Mouse (Mus musculus): ENCODE data around the gene Ctsd. TPM values are rescaled to one million over a fixed set of nuclear protein-coding genes. Genes with fewer than 3 reads are reported as not detected.
A peak's percentile ranks its signal among the peaks of the same experiment; 100 is the strongest.

Ctsd gene
- 174 and 253 TPM in 2 replicates for polyA plus RNA-seq (2012; rRNA removed)

DNA sequence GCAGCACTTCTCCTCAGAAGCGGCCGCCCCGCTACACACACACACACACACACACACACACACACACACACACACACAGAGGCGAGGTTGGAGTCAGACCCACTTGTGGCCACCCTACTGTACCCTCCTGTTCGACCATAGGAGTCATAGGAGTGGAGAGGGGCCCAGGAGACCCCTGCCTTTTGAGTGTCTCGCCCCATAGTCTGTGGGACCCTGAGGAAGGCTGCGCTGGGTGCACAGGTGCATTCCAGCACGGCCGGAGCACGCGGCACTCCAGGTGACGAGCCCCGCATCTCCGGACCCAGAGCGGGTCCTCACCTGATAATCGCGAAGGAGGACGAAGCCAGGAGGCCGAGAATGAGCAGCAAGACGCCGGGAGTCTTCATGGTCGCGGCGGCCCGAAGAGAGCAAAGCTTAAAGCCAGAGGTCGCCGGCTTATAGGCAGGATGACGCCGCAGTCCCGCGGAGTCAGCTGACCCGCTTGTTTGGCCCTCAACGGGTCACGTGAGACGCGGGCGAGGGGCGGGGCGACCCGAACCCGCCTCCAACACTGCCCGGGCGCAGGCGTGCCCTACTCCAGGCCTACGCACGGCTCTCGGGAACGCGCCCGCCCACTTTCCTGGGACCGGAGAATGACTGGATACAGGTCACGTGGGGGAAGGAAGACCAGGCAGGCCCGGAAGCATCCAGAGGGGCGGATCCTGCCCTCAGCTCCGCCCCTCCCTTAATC lies at the start of gene Ctsd:
Gene Ctsd (minus strand): TSS at position 620 of the 730 bp plus-strand sequence.
- peak within 1 kb of the TSS; percentile 45 for H3K27ac ChIP-seq (ENCODE audit: insufficient read depth, low read depth, low read length)
- TF ChIP-seq CTCF (IDR thresholded peaks at IDR 0.05; ENCODE audit: extremely low read depth, insufficient read length, insufficient replicate concordance, low read depth, low read length) (no peak), POLR2A (IDR thresholded peaks at IDR 0.05; ENCODE audit: low read depth, low read length) (peak; percentile 83; the same call in 1 of the 2 replicates)
- H3K36me3 ChIP-seq (ENCODE audit: control insufficient read depth, insufficient read depth, low read length): peaks cover 24% of the 10 kb centered on the region
- H3K4me3 ChIP-seq (ENCODE audit: low read depth, low read length): peak within 1 kb of the TSS; percentile 73
- H3K27me3 ChIP-seq (ENCODE audit: control insufficient read depth, insufficient read depth, low read length): no peaks in the 10 kb centered on the region
- H3K4me1 ChIP-seq (ENCODE audit: control insufficient read depth, insufficient read depth, insufficient read length, low read length): peaks cover 14% of the 10 kb centered on the region; the same call in 1 of the 2 replicates
- under 1% methylated on average over 55 of the region's 55 CpGs for WGBS

DNA sequence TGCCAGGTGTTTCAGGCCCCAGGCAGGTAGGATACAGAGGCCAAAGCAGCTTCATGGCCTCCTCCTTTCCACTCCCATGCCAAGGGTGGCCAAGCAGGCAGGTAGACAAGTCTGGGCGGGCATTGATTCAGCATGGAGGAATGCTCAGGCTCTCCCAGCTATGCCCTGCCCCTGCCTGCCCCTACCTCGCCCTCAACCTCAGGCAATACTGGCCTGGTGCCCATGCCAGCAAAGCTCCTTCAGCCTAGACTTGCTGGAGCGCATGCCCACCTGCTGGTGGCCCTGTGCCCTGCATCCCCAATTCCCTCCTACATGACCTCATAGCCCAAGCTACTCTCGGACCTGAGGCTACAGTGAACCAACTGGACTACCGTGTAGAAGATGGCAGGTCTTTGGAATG lies 49.5 kb upstream of the Ctsd start:
- no peak for TF ChIP-seq POLR2A (IDR thresholded peaks at IDR 0.05; ENCODE audit: low read depth, low read length)
- TF ChIP-seq CTCF (IDR thresholded peaks at IDR 0.05; ENCODE audit: extremely low read depth, insufficient read length, insufficient replicate concordance, low read depth, low read length): no peak
- peaks cover 11% of the 10 kb centered on the region for H3K4me1 ChIP-seq (ENCODE audit: control insufficient read depth, insufficient read depth, insufficient read length, low read length)
- no peaks in the 10 kb centered on the region for H3K27me3 ChIP-seq (ENCODE audit: control insufficient read depth, insufficient read depth, low read length)
- no peaks in the 10 kb centered on the region for H3K36me3 ChIP-seq (ENCODE audit: control insufficient read depth, insufficient read depth, low read length)
- WGBS: 47% methylated on average over 5 of the region's 5 CpGs
- H3K27ac ChIP-seq (ENCODE audit: insufficient read depth, low read depth, low read length): no peak overlapping the region
- H3K4me3 ChIP-seq (ENCODE audit: low read depth, low read length): no peak overlapping the region

DNA sequence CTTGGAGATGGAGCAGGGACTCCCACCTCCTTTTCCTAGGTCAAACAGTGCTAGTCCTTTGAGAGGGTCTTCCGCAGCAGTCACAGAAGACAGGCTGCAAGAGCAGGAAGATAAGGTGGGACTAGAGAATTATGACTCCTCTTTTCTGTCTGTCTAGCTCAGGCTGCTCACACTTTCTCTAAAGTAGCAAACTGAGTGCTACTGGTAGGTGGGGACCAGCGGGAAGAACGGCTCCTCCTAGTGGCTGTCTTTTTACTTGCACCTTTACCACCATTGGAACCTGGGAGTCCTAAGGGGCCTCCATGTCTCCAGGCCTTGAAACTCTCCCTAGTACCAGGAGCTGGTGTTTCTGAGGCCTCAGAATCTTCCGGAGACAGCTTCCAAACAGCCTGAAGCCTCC lies 47.7 kb upstream of the Ctsd start:
- peaks cover 11% of the 10 kb centered on the region for H3K4me1 ChIP-seq (ENCODE audit: control insufficient read depth, insufficient read depth, insufficient read length, low read length)
- no peak overlapping the region for H3K4me3 ChIP-seq (ENCODE audit: low read depth, low read length)
- WGBS: 26% methylated on average over 4 of the region's 4 CpGs
- no peak overlapping the region for H3K27ac ChIP-seq (ENCODE audit: insufficient read depth, low read depth, low read length)
- H3K27me3 ChIP-seq (ENCODE audit: control insufficient read depth, insufficient read depth, low read length): no peaks in the 10 kb centered on the region
- H3K36me3 ChIP-seq (ENCODE audit: control insufficient read depth, insufficient read depth, low read length): no peaks in the 10 kb centered on the region
- TF ChIP-seq POLR2A (IDR thresholded peaks at IDR 0.05; ENCODE audit: low read depth, low read length) (no peak), CTCF (IDR thresholded peaks at IDR 0.05; ENCODE audit: extremely low read depth, insufficient read length, insufficient replicate concordance, low read depth, low read length) (peak; percentile 73; the same call in 1 of the 2 replicates)

DNA sequence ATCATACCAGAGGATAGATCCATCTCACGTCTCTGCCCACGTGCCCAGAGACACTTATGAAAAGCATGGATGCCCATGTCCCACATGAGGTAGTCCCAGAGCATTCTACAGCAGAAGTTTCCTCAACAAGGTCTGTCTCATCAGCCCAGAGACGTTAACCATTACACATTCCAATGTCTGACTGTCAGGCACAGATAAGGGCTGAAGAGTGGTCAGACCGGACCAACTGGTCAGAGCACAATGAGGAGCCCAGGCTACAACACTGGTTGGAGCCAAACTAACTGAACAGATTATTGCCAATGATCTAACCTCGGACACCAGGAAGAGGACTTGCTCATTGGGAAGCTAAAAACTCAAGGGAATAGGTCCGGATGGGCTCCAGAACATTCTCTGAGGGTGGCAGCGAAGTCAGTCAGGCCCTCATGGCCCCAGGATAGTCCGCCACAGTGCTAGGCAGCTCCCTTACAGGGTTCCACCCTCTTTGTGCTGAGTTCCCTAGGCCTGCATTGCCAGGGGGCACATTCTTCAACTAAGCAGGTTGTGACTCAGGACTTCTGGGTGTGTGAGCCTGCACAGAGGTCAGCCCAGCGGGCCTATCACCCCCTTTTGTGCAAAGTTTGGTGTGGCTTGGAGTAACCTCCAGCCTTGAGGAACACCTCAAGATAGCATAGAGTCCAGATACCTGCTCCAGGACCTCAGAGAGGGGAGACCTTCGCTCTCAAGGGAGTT lies 46.5 kb upstream of the Ctsd start, which contains the start of gene Syt8:
Gene Syt8 (plus strand): TSS at position 714 of the 729 bp plus-strand sequence.
- peaks cover 11% of the 10 kb centered on the region for H3K4me1 ChIP-seq (ENCODE audit: control insufficient read depth, insufficient read depth, insufficient read length, low read length)
- no peak within 1 kb of the TSS for H3K27ac ChIP-seq (ENCODE audit: insufficient read depth, low read depth, low read length)
- no peak for TF ChIP-seq CTCF (IDR thresholded peaks at IDR 0.05; ENCODE audit: extremely low read depth, insufficient read length, insufficient replicate concordance, low read depth, low read length)
- no peak for TF ChIP-seq POLR2A (IDR thresholded peaks at IDR 0.05; ENCODE audit: low read depth, low read length)
- H3K27me3 ChIP-seq (ENCODE audit: control insufficient read depth, insufficient read depth, low read length): no peaks in the 10 kb centered on the region
- WGBS: 54% methylated on average over 10 of the region's 10 CpGs
- H3K4me3 ChIP-seq (ENCODE audit: low read depth, low read length): no peak within 1 kb of the TSS
- H3K36me3 ChIP-seq (ENCODE audit: control insufficient read depth, insufficient read depth, low read length): no peaks in the 10 kb centered on the region

GRCm38 (mm10) chr7:142433623-142434022 lies 45.8 kb upstream of the Ctsd start:
- Histone ChIP-seq H3K4me3 (ENCODE audit: low read depth, low read length) (no peak overlapping the region), H3K27me3 (ENCODE audit: control insufficient read depth, insufficient read depth, low read length) (no peaks in the 10 kb centered on the region), H3K4me1 (ENCODE audit: control insufficient read depth, insufficient read depth, insufficient read length, low read length) (peaks cover 11% of the 10 kb centered on the region), H3K36me3 (ENCODE audit: control insufficient read depth, insufficient read depth, low read length) (no peaks in the 10 kb centered on the region), H3K27ac (ENCODE audit: insufficient read depth, low read depth, low read length) (no peak overlapping the region)
- no peak for TF ChIP-seq CTCF (IDR thresholded peaks at IDR 0.05; ENCODE audit: extremely low read depth, insufficient read length, insufficient replicate concordance, low read depth, low read length)
- TF ChIP-seq POLR2A (IDR thresholded peaks at IDR 0.05; ENCODE audit: low read depth, low read length): no peak
- WGBS: 25% methylated on average over 19 of the region's 19 CpGs

GRCm38 (mm10) chr7:142431106-142431505 lies 43.3 kb upstream of the Ctsd start:
- Histone ChIP-seq H3K4me1 (ENCODE audit: control insufficient read depth, insufficient read depth, insufficient read length, low read length) (peaks cover 11% of the 10 kb centered on the region), H3K4me3 (ENCODE audit: low read depth, low read length) (no peak overlapping the region), H3K27ac (ENCODE audit: insufficient read depth, low read depth, low read length) (no peak overlapping the region), H3K27me3 (ENCODE audit: control insufficient read depth, insufficient read depth, low read length) (no peaks in the 10 kb centered on the region), H3K36me3 (ENCODE audit: control insufficient read depth, insufficient read depth, low read length) (no peaks in the 10 kb centered on the region)
- TF ChIP-seq POLR2A (IDR thresholded peaks at IDR 0.05; ENCODE audit: low read depth, low read length) (no peak), CTCF (IDR thresholded peaks at IDR 0.05; ENCODE audit: extremely low read depth, insufficient read length, insufficient replicate concordance, low read depth, low read length) (no peak)
- 92% methylated on average over 14 of the region's 14 CpGs for WGBS

DNA sequence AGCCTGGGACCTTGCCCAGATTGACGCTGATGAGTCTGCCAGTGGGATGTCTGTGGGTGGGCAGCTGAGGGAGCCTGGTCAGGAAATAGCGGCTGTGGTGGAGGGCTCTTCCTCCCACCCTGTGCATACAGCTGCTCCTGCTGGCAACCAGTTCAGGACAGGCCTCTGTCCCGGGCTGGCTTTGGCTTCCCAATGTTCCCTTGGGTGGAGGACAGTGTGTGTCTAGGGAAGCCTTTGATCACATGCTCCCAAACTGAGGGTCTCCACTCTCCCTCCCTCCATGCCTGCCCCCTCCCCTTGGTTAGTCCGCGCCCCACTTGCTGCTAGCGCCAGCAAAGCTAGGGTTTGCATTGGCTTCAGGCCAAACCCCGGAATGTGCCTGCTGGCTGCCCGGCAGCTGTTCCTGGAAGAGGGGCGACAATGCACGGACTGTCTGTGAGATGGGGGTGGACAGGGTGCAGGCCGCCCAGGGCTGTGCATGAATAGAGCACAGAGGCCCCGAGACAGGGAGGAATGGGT lies 42.4 kb upstream of the Ctsd start:
- H3K27me3 ChIP-seq (ENCODE audit: control insufficient read depth, insufficient read depth, low read length): no peaks in the 10 kb centered on the region
- H3K27ac ChIP-seq (ENCODE audit: insufficient read depth, low read depth, low read length): no peak overlapping the region
- H3K36me3 ChIP-seq (ENCODE audit: control insufficient read depth, insufficient read depth, low read length): no peaks in the 10 kb centered on the region
- WGBS: 24% methylated on average over 12 of the region's 12 CpGs
- no peak overlapping the region for H3K4me3 ChIP-seq (ENCODE audit: low read depth, low read length)
- TF ChIP-seq CTCF (IDR thresholded peaks at IDR 0.05; ENCODE audit: extremely low read depth, insufficient read length, insufficient replicate concordance, low read depth, low read length) (no peak), POLR2A (IDR thresholded peaks at IDR 0.05; ENCODE audit: low read depth, low read length) (no peak)
- peaks cover 11% of the 10 kb centered on the region for H3K4me1 ChIP-seq (ENCODE audit: control insufficient read depth, insufficient read depth, insufficient read length, low read length)

Measured in small intestine, adult 2 months (tissue).